Mouse (Mus musculus): ENCODE results near the gene Fam126a. TPM values are rescaled to one million over a fixed set of nuclear protein-coding genes. Genes with fewer than 3 reads are reported as not detected.

Gene Fam126a
- 10 to 100 TPM; 60.9 to 63.7 TPM for total RNA-seq (2021)
- long read RNA-seq, experiment 1, full-length matches to known transcripts = 3 of 11 reads
- long read RNA-seq, experiment 1, partial matches to known transcripts = 0 of 11 reads
- long read RNA-seq, experiment 1, other reads (novel, unspliced or antisense) = 8 of 11 reads
- long read RNA-seq, experiment 2, full-length matches to known transcripts = 14 of 35 reads
- long read RNA-seq, experiment 2, partial matches to known transcripts = 3 of 35 reads
- long read RNA-seq, experiment 2, other reads (novel, unspliced or antisense) = 18 of 35 reads

GRCm38 (mm10) chr5:24030579-24030969 is at the start of gene Fam126a:
Fam126a (minus strand) TSS chr5:24030690.
- DNase-seq (ENCODE audit: low spot score in 2 of 2) = peak; percentile 86 to 89

GRCm38 (mm10) chr5:24078420-24079179 is 48.1 kb upstream of the Fam126a start:
- no peak for DNase-seq (ENCODE audit: low spot score in 2 of 2)

- DNase-seq (ENCODE audit: low spot score in 2 of 2) = no peak
Measured at GRCm38 (mm10) chr5:24077739-24078306, 47.3 kb upstream of the Fam126a start.

GRCm38 (mm10) chr5:24076986-24077718 is 46.7 kb upstream of the Fam126a start:
- DNase-seq (ENCODE audit: low spot score in 2 of 2) = peak; percentile 18 to 49

GRCm38 (mm10) chr5:24072031-24072430 is 41.5 kb upstream of the Fam126a start:
- DNase-seq (ENCODE audit: low spot score in 2 of 2) = no peak

- no peak for DNase-seq (ENCODE audit: low spot score in 2 of 2)
Measured at GRCm38 (mm10) chr5:24068955-24069354, 38.5 kb upstream of the Fam126a start.

GRCm38 (mm10) chr5:24063545-24063944 is 33.1 kb upstream of the Fam126a start:
- DNase-seq (ENCODE audit: low spot score in 2 of 2) = no peak

- no peak for DNase-seq (ENCODE audit: low spot score in 2 of 2)
Measured at GRCm38 (mm10) chr5:24063034-24063433, 32.5 kb upstream of the Fam126a start.

- no peak for DNase-seq (ENCODE audit: low spot score in 2 of 2)
Measured at GRCm38 (mm10) chr5:24060949-24061348, 30.5 kb upstream of the Fam126a start.

- no peak for DNase-seq (ENCODE audit: low spot score in 2 of 2)
Measured at GRCm38 (mm10) chr5:24057592-24057991, 27.1 kb upstream of the Fam126a start.

- no peak for DNase-seq (ENCODE audit: low spot score in 2 of 2)
Measured at GRCm38 (mm10) chr5:24056865-24057264, 26.4 kb upstream of the Fam126a start.

- DNase-seq (ENCODE audit: low spot score in 2 of 2) = no peak
Measured at GRCm38 (mm10) chr5:24054382-24054781, 23.9 kb upstream of the Fam126a start.

GRCm38 (mm10) chr5:24053245-24054190 is 23.0 kb upstream of the Fam126a start:
- no peak for DNase-seq (ENCODE audit: low spot score in 2 of 2)

GRCm38 (mm10) chr5:24051755-24052675 is 21.5 kb upstream of the Fam126a start:
- no peak for DNase-seq (ENCODE audit: low spot score in 2 of 2)

GRCm38 (mm10) chr5:24047821-24048220 is 17.3 kb upstream of the Fam126a start:
- DNase-seq (ENCODE audit: low spot score in 2 of 2) = no peak

GRCm38 (mm10) chr5:24047001-24047400 is 16.5 kb upstream of the Fam126a start:
- no peak for DNase-seq (ENCODE audit: low spot score in 2 of 2)

GRCm38 (mm10) chr5:24045998-24046631 is 15.6 kb upstream of the Fam126a start:
- no peak for DNase-seq (ENCODE audit: low spot score in 2 of 2)

GRCm38 (mm10) chr5:24044387-24044786 is 13.9 kb upstream of the Fam126a start:
- DNase-seq (ENCODE audit: low spot score in 2 of 2) = no peak

- no peak for DNase-seq (ENCODE audit: low spot score in 2 of 2)
Measured at GRCm38 (mm10) chr5:24043367-24043766, 12.9 kb upstream of the Fam126a start.
